Mouse (Mus musculus) limb, embryonic 15.5 days (tissue): ENCODE measurements around the gene Mrps12. TPM values are rescaled to one million over a fixed set of nuclear protein-coding genes. Genes with fewer than 3 reads are reported as not detected.

ENCODE experiments used
- ATAC-seq: fragments of 200-750 bp; cut with Nextera tagmentation; 2 replicates; pipeline ENCODE4 v1.8.0; 2017; ENCODE audit warnings: low read depth, moderate TSS enrichment; ENCODE audit not compliant: insufficient number of reproducible peaks, low FRiP score, low TSS enrichment
- H3K27ac ChIP-seq: fragments of 300-500 bp; sonication (generic); 2 replicates; pipeline ENCODE4 v1.5.1; 2015; ENCODE audit warnings: moderate library complexity, mild to moderate bottlenecking, inconsistent platforms
- H3K27me3 ChIP-seq: fragments of 300-500 bp; sonication (generic); 2 replicates; pipeline ENCODE4 v1.6.1; 2015; ENCODE audit warnings: inconsistent platforms
- H3K36me3 ChIP-seq: fragments of 300-500 bp; sonication (generic); 2 replicates; pipeline ENCODE4 v1.6.1; 2015; ENCODE audit warnings: inconsistent platforms
- H3K4me1 ChIP-seq: fragments of 300-500 bp; sonication (generic); 2 replicates; pipeline ENCODE4 v1.6.1; 2015; ENCODE audit warnings: inconsistent platforms
- H3K4me2 ChIP-seq: fragments of 300-500 bp; sonication (generic); 2 replicates; pipeline ENCODE4 v1.6.1; 2015; ENCODE audit warnings: mild to moderate bottlenecking, inconsistent platforms
- H3K4me3 ChIP-seq: fragments of 300-500 bp; sonication (generic); 2 replicates; pipeline ENCODE4 v1.5.1; 2015; ENCODE audit warnings: mild to moderate bottlenecking, inconsistent platforms
- H3K9ac ChIP-seq: fragments of 300-500 bp; sonication (generic); 2 replicates; pipeline ENCODE4 v1.6.1; 2015; ENCODE audit warnings: inconsistent platforms
- H3K9me3 ChIP-seq: fragments of 300-500 bp; sonication (generic); 2 replicates; pipeline ENCODE4 v1.6.1; 2016; ENCODE audit warnings: inconsistent platforms
- WGBS: fragments of 180-500 bp; shearing (Covaris S2); methylation state at CpG from one replicate; pipeline ENCODE4 v1.1.7; 2015; 5-methylcytosine and 5-hydroxymethylcytosine counted together
- polyA plus RNA-seq: library from polyadenylated mRNA; unstranded; fragments of >200 nt; fragmentation: Nextera tagmentation; extraction: Ambion mirVana; gene quantifications from 2 replicates; pipeline ENCODE4 v1.2.1, GENCODE M21; 2015

Gene Mrps12
- polyA plus RNA-seq, result 112 and 125 TPM in 2 replicates

DNA sequence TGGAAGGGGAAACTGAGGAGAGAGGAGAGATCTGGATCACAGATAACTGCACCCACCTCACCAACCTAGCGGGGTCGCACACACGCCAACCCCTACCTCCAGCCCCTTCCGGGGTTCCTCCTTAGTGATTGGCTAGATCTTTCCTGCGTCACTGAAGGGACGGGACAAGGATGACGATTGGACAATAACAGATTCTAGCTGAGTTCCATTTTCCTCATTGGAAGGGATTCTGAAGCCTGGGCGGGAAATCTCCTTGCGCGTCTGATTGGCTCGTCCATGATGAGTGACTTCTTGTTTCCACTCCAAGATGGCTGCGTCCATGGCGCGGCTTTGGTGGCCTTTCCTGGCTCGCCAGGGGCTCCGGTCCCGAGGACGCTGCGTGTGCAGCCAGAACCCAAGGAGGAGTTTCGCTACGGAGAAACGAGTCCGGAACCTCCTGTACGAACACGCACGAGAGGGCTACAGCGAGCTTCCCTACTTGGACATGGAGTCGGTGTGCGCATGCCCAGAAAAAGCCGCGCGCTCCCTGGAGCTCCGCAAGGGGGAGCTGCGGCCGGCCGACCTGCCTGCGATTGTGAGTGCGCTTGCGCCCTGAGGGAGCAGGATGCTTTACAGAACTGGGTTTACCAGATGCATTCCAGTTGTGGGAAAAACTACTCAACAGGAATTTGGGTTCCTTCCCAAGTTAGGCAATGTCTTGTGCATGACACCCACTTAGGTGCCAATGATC, at the start of gene Mrps12, which contains the start of gene Sars2:
TSS of gene Mrps12 (minus strand) at position 112 of the 730 bp plus-strand sequence.
TSS of gene Sars2 (plus strand) at position 284 of the 730 bp plus-strand sequence.
- peaks cover 17% of the 10 kb centered on the region for H3K4me1 ChIP-seq
- no peaks in the 10 kb centered on the region for H3K27me3 ChIP-seq
- peak within 1 kb of the TSS; percentile 77 for H3K4me2 ChIP-seq
- peak within 1 kb of the TSS; percentile 79 for H3K4me3 ChIP-seq
- H3K9ac ChIP-seq, result peak within 1 kb of the TSS; percentile 71
- WGBS, result 0% methylated on average over 39 of the region's 39 CpGs
- peaks cover 59% of the 10 kb centered on the region for H3K36me3 ChIP-seq
- peak; percentile 97 for ATAC-seq
- H3K9me3 ChIP-seq, result no peaks in the 10 kb centered on the region
- peak within 1 kb of the TSS; percentile 93 for H3K27ac ChIP-seq

DNA sequence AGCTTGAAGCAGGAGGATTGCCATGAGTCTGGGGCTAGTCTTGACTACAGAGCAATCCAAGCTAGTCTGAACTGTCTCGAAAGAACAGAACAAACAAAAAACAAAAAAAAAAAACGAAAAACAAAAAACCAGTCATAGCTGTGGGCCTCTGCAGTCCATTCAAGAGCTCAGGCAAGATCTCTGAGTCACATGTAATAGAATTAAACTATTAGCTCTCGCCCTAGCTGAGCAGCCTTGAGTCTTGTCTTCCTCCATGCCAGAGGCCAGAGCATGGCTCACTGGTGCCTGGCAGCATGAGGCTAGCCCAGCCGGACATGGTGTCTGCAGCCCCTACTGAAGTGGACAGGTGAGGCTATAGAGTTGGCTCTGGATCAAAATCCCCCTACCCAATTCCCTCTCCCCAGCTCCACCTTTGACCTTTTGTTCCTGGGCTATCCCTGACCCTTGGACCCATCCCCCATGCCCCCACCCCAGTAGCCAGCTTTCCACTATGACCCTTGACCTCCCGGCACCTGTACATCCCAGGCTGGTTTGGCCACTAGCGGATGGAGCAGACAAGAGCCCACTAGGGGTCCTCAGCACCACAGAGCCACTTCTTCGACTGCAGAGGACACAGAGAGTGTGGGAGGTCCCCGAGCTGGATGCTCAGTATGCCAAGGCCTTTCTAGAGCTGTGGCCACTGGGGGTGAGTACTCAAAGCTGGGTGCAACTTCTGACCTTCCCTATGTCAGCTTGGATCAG, 48.6 kb upstream of the Mrps12 start:
- 54% methylated on average over 8 of the region's 8 CpGs for WGBS
- Histone ChIP-seq H3K4me3 (no peak overlapping the region), H3K36me3 (peaks cover 25% of the 10 kb centered on the region), H3K4me1 (peaks cover 27% of the 10 kb centered on the region), H3K27me3 (no peaks in the 10 kb centered on the region), H3K9ac (no peak overlapping the region), H3K9me3 (no peaks in the 10 kb centered on the region), H3K4me2 (no peak overlapping the region), H3K27ac (peak overlapping the region; percentile 40)
- ATAC-seq, result no peak

DNA sequence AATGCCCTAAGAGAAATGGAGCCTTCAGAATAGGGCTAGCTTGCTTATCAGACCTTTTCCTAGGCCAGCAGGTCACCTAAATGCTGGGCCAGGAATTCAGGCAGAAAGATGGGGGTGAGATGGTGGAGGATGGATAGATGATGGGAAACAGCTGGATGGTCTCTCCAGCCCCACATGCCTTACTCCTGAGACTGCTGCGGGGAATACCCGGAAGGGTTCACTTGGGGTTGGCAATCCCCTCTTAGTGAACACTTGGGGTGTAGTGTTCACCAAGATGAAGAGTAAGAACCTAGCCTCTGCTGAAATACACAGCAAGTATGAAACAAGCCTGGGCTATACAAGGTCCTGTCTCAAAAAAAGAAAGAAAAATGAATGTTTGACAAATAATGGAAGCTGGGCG, 47.6 kb upstream of the Mrps12 start:
- H3K4me1 ChIP-seq, result peaks cover 27% of the 10 kb centered on the region
- ATAC-seq, result no peak
- H3K36me3 ChIP-seq, result peaks cover 32% of the 10 kb centered on the region
- no peak overlapping the region for H3K4me3 ChIP-seq
- H3K27ac ChIP-seq, result peak overlapping the region; percentile 40
- 42% methylated on average over 3 of the region's 3 CpGs for WGBS
- H3K27me3 ChIP-seq, result no peaks in the 10 kb centered on the region
- H3K9ac ChIP-seq, result no peak overlapping the region
- H3K9me3 ChIP-seq, result no peaks in the 10 kb centered on the region
- H3K4me2 ChIP-seq, result no peak overlapping the region

DNA sequence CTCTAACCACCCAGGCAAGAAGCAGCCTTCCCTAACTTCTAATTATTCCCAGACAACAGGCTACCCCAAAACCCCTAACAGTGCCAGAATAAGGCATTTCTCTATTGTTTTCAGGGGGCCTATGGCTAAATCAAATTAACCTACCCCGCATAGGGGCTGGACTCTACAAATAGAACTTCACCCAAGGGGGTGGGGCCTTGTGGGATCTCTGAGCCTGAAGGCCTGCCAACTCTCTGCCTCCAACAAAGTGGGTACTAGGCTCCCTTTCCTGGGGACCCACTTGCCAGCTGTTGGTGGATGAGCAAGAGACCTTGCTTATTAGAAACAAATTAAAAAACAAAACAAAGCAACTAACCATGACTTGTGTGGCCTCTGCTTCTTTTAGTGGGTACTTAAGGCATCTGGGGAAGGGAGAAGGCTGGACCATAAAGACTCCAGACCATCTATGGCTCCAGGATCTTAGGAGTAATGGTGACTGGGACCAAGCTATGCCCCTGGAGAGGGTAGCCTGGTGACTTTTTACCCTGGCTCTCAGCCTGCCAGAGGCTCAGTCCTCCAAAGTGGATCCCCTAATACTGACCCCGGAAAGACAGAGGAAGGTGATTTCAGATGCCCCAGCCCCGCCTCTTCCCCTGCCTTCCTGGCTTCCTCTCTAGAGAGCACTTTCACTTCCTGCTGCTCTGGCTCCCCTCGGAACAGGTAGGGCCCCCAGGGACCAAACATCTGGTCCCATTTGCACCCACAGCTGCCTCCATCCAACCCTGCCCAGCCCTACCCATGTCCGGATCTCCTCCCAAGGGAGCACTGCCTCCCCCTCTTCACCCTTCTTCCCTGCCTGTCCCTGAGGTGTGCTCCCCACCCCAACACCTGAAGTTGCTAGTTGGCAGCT, 46.9 kb upstream of the Mrps12 start, which contains the start of gene Rinl:
TSS of gene Rinl (plus strand) at position 663 of the 889 bp plus-strand sequence.
- no peaks in the 10 kb centered on the region for H3K9me3 ChIP-seq
- H3K4me2 ChIP-seq, result no peak within 1 kb of the TSS
- H3K27me3 ChIP-seq, result no peaks in the 10 kb centered on the region
- no peak within 1 kb of the TSS for H3K9ac ChIP-seq
- peaks cover 27% of the 10 kb centered on the region for H3K4me1 ChIP-seq
- 53% methylated on average over 5 of the region's 5 CpGs for WGBS
- no peak within 1 kb of the TSS for H3K4me3 ChIP-seq
- ATAC-seq, result no peak
- peaks cover 39% of the 10 kb centered on the region for H3K36me3 ChIP-seq
- peak within 1 kb of the TSS; percentile 40 for H3K27ac ChIP-seq

DNA sequence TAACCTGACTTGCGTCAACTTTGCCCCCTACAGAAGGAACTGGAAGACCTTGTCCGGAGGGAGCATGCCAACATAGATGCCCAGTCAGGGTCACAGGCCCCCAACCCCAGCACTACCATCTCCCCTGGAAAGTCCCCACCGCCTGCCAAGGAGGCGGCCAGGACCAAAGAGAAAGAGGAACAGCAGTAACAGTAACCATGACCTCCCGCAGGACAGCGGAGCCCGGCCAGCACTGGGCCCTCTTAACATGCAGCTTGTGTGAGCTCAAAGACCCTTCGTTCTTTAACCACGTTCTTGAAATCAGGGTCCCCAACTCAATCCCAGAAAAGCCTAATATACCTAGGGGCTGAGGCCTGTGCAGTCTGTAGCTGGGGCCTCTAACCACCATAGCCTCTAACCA, 46.3 kb upstream of the Mrps12 start:
- H3K4me3 ChIP-seq, result no peak overlapping the region
- H3K27ac ChIP-seq, result no peak overlapping the region; the same call in 1 of the 2 replicates
- no peak overlapping the region for H3K4me2 ChIP-seq
- no peak for ATAC-seq
- H3K4me1 ChIP-seq, result peaks cover 27% of the 10 kb centered on the region
- no peaks in the 10 kb centered on the region for H3K9me3 ChIP-seq
- peaks cover 42% of the 10 kb centered on the region for H3K36me3 ChIP-seq
- no peaks in the 10 kb centered on the region for H3K27me3 ChIP-seq
- WGBS, result 88% methylated on average over 9 of the region's 9 CpGs
- no peak overlapping the region for H3K9ac ChIP-seq

DNA sequence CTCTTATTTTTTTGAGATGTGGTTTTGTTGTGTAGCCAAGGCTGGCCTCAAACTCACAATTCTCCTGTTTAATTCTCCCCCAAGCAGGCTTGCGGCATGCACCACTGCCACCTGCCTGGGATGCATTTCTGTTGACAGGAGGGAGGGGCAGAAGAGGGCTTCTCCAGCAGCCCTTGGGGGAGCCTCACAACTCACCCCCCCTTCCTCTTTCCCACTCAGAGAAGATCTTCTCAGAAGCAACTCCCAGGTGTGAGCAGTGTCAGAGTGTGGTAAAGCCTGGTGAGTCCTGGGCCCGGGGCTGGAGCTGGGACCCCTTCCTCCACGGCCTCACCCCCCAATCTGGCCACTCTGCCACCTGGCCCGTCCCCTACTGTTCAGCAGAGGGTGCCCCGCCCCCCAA, 43.5 kb upstream of the Mrps12 start:
- Histone ChIP-seq H3K4me1 (peaks cover 25% of the 10 kb centered on the region), H3K27me3 (no peaks in the 10 kb centered on the region), H3K27ac (no peak overlapping the region), H3K4me2 (no peak overlapping the region), H3K36me3 (peaks cover 53% of the 10 kb centered on the region), H3K9ac (no peak overlapping the region), H3K9me3 (no peaks in the 10 kb centered on the region), H3K4me3 (no peak overlapping the region)
- 67% methylated on average over 5 of the region's 5 CpGs for WGBS
- ATAC-seq, result no peak

DNA sequence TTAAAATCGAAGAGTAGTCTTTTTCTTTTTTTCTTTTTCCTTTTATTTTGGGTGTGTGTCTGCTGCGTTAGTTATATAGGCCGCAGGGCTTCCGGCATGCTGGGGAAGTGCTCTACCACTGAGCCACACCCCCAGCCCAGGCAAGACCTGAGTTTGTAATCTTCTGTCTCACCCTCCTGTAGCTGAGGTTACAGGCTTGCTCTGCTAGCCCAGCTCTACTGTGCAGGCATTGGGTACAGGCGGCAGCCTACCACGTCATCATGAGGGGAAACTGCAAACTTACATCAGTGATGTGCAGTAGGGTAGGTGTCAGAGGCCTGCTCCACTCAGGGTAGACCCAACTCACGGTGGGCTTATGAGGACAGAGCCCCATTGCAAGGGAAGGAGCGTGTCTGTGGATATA, 39.6 kb upstream of the Mrps12 start:
- H3K4me3 ChIP-seq, result no peak overlapping the region
- H3K36me3 ChIP-seq, result peaks cover 59% of the 10 kb centered on the region
- H3K4me2 ChIP-seq, result no peak overlapping the region
- H3K4me1 ChIP-seq, result peaks cover 7% of the 10 kb centered on the region
- ATAC-seq, result no peak
- H3K9ac ChIP-seq, result no peak overlapping the region
- 82% methylated on average over 8 of the region's 8 CpGs for WGBS
- no peaks in the 10 kb centered on the region for H3K27me3 ChIP-seq
- peak overlapping the region; percentile 73; the same call in 1 of the 2 replicates for H3K27ac ChIP-seq
- H3K9me3 ChIP-seq, result no peaks in the 10 kb centered on the region

DNA sequence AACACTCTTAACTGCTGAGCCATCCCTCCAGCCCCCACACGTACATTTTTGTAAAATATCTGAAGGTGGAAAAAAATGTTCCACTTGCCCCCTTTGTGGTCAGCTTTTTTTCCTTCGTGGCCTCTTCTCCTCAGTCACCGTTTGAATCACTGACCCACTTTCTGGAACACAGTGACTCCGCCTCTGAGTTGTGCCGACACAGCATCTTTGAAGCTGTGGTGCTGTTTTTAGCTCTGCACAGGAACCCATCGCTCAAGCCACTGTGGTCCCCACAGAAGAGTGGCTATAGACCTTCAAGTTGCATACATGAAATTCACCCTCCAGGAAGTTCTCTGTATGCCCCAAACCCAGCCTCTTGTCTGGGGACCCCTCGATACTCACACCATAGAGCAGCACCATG, 39.2 kb upstream of the Mrps12 start:
- Histone ChIP-seq H3K4me3 (no peak overlapping the region), H3K4me2 (no peak overlapping the region), H3K9me3 (no peaks in the 10 kb centered on the region), H3K27me3 (no peaks in the 10 kb centered on the region), H3K36me3 (peaks cover 60% of the 10 kb centered on the region), H3K4me1 (peaks cover 7% of the 10 kb centered on the region), H3K9ac (no peak overlapping the region), H3K27ac (peak overlapping the region; percentile 73)
- no peak for ATAC-seq
- WGBS, result 64% methylated on average over 7 of the region's 7 CpGs

DNA sequence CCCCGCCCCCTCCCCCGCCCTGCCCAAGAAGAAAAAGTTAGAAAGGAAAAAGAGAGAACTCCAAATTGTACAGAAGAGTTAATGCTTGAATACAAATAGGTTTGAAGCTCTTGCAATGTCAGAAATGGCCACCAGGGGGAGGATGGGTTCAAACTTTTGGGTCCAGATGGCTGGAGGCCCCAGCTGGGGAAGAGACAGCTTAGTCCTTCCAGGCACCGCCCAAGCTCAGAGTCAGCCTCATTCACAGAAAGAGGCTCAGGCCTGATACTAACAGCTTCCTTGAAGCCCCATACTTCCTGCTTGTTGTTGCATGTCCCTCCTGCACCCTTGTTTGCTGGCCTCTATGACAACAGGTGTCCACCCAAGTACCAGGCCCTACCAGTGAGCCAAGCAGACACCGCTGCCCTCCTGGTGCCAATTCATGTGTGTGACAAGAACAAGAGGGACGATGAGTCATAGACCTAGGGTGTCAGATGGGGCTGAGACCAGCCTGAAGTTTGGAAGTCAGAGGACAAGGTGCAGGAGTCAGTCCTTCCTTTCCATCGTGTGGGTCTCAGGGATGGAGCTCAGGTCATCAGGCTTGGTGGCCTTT, 38.5 kb upstream of the Mrps12 start:
- H3K4me3 ChIP-seq, result no peak overlapping the region
- H3K9ac ChIP-seq, result no peak overlapping the region
- no peak overlapping the region for H3K4me2 ChIP-seq
- no peaks in the 10 kb centered on the region for H3K27me3 ChIP-seq
- 0 out of 2 replicates have a peak, but pooled peaks have one; percentile 45 for ATAC-seq
- H3K36me3 ChIP-seq, result peaks cover 60% of the 10 kb centered on the region
- H3K4me1 ChIP-seq, result peaks cover 7% of the 10 kb centered on the region
- WGBS, result 42% methylated on average over 6 of the region's 6 CpGs
- no peaks in the 10 kb centered on the region for H3K9me3 ChIP-seq
- H3K27ac ChIP-seq, result peak overlapping the region; percentile 73

DNA sequence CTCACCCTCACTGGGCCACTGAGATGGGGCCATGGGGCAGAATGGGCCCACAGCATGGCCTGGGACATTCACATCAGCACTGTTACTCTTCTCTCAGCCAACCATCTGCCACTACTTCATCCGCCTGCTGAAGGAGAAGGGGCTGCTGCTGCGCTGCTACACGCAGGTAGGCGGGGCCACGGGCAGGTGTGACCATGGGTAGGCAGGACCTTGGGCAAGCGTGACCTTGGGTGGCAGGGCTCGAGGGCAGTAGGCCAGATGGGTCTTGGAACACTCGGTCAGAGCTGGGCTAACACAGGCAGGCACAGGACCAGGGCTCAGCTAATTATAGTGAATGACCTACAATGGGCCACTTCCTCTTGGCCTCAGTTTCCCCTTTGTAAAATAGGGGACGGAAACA, 37.2 kb upstream of the Mrps12 start:
- Histone ChIP-seq H3K27me3 (no peaks in the 10 kb centered on the region), H3K9me3 (no peaks in the 10 kb centered on the region), H3K4me2 (no peak overlapping the region), H3K4me3 (no peak overlapping the region), H3K9ac (no peak overlapping the region), H3K27ac (no peak overlapping the region), H3K36me3 (peaks cover 62% of the 10 kb centered on the region), H3K4me1 (peaks cover 7% of the 10 kb centered on the region)
- ATAC-seq, result no peak
- WGBS, result 85% methylated on average over 9 of the region's 9 CpGs

DNA sequence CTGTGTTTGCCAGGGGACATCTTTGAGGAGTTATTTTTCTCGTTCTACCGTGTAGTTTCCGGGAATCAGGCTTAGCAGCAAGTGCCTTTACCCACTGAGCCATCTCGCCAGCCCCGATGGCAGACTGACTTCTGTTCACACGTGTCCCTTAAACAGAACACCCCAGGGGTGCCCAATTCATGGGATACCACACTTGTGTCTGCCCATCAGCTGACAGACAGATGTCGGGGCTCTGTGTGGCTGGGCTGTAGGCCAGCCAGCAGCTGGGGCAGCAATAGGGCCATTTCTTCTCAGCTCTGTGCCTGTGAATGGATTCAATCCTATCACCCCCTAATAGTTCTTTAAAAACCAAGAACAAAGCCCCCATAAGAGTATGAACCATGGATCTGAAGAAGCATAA, 33.5 kb upstream of the Mrps12 start:
- Histone ChIP-seq H3K9me3 (no peaks in the 10 kb centered on the region), H3K36me3 (peaks cover 56% of the 10 kb centered on the region), H3K27me3 (no peaks in the 10 kb centered on the region), H3K4me3 (no peak overlapping the region), H3K9ac (no peak overlapping the region), H3K4me1 (peaks cover 1% of the 10 kb centered on the region), H3K27ac (no peak overlapping the region), H3K4me2 (no peak overlapping the region)
- WGBS, result 78% methylated on average over 7 of the region's 7 CpGs
- no peak for ATAC-seq
